Mouse (Mus musculus) spleen, adult 12 weeks (tissue): ENCODE measurements around the gene Gm36028.

Source experiments
- DNase-seq: peaks from one replicate; pipeline ENCODE4 v3.0.0; 2022; ENCODE audit warnings: low spot score

The Gm36028 gene

GRCm38 (mm10) chr16:37860213-37860612 is 733 bp downstream of the Gm36028 start:
- no peak for DNase-seq

GRCm38 (mm10) chr16:37857495-37857894 is 3.5 kb downstream of the Gm36028 start:
- DNase-seq: no peak

GRCm38 (mm10) chr16:37856327-37856726 is 4.6 kb downstream of the Gm36028 start:
- DNase-seq: no peak

GRCm38 (mm10) chr16:37855583-37855982 is 5.4 kb downstream of the Gm36028 start:
- DNase-seq: no peak

- DNase-seq: no peak
Observed at GRCm38 (mm10) chr16:37854593-37854992, 6.4 kb downstream of the Gm36028 start.

GRCm38 (mm10) chr16:37854054-37854453 is 6.9 kb downstream of the Gm36028 start:
- no peak for DNase-seq

GRCm38 (mm10) chr16:37853279-37853678 is 7.7 kb downstream of the Gm36028 start:
- DNase-seq: no peak

- no peak for DNase-seq
Observed at GRCm38 (mm10) chr16:37851366-37851765, 9.6 kb downstream of the Gm36028 start.

GRCm38 (mm10) chr16:37847081-37847480 is 13.9 kb downstream of the Gm36028 start:
- DNase-seq: no peak

- DNase-seq: no peak
Observed at GRCm38 (mm10) chr16:37845202-37845925, 15.6 kb downstream of the Gm36028 start.

GRCm38 (mm10) chr16:37843740-37844139 is 17.2 kb downstream of the Gm36028 start:
- no peak for DNase-seq

GRCm38 (mm10) chr16:37842439-37842838 is 18.5 kb downstream of the Gm36028 start:
- DNase-seq: no peak

GRCm38 (mm10) chr16:37837571-37837970 is 23.4 kb downstream of the Gm36028 start:
- DNase-seq: no peak

- no peak for DNase-seq
Observed at GRCm38 (mm10) chr16:37831041-37831440, 29.9 kb downstream of the Gm36028 start.

GRCm38 (mm10) chr16:37826286-37826685 is 34.7 kb downstream of the Gm36028 start:
- DNase-seq: no peak

- no peak for DNase-seq
Observed at GRCm38 (mm10) chr16:37824778-37825505, 36.0 kb downstream of the Gm36028 start.

GRCm38 (mm10) chr16:37823949-37824348 is 37.0 kb downstream of the Gm36028 start:
- DNase-seq: no peak

GRCm38 (mm10) chr16:37817986-37818385 is 43.0 kb downstream of the Gm36028 start:
- DNase-seq: no peak

- no peak for DNase-seq
Observed at GRCm38 (mm10) chr16:37814383-37814971, 46.5 kb downstream of the Gm36028 start.

GRCm38 (mm10) chr16:37813691-37814382 is 47.1 kb downstream of the Gm36028 start:
- no peak for DNase-seq

- DNase-seq: no peak
Observed at GRCm38 (mm10) chr16:37812474-37812886, 48.5 kb downstream of the Gm36028 start.

GRCm38 (mm10) chr16:37811874-37812273 is 49.1 kb downstream of the Gm36028 start:
- DNase-seq: no peak

GRCm38 (mm10) chr16:37809623-37809992 is 51.3 kb downstream of the Gm36028 start:
- no peak for DNase-seq
